Mouse (Mus musculus) hindbrain, postnatal 0 days (tissue): Measurements from ENCODE around the gene Ly6g6f. TPM values are rescaled to one million over a fixed set of nuclear protein-coding genes. Genes with fewer than 3 reads are reported as not detected.

Source experiments
- ATAC-seq: fragments of 200-750 bp; cut with Nextera tagmentation; 2 replicates; pipeline ENCODE4 v1.8.0; 2017; ENCODE audit warnings: mild to moderate bottlenecking, moderate TSS enrichment, moderate library complexity
- DNase-seq: peaks from one replicate; pipeline ENCODE4 v3.0.0-alpha.2; 2015; ENCODE audit warnings: low spot score
- H3K27ac ChIP-seq: fragments of 300-500 bp; sonication (generic); 2 replicates; pipeline ENCODE4 v1.5.1; 2014; ENCODE audit warnings: mild to moderate bottlenecking
- H3K27me3 ChIP-seq: fragments of 300-500 bp; sonication (generic); 2 replicates; pipeline ENCODE4 v1.6.1; 2014; ENCODE audit warnings: low read length, mixed read lengths; ENCODE audit not compliant: insufficient read depth
- H3K36me3 ChIP-seq: fragments of 300-500 bp; sonication (generic); 2 replicates; pipeline ENCODE4 v1.6.1; 2014; ENCODE audit warnings: low read length, mixed read lengths; ENCODE audit not compliant: insufficient read depth
- H3K4me1 ChIP-seq: fragments of 300-500 bp; sonication (generic); 2 replicates; pipeline ENCODE4 v1.6.1; 2014; ENCODE audit warnings: antibody characterized with exemption, low read length, mixed read lengths; ENCODE audit not compliant: insufficient read depth
- H3K4me2 ChIP-seq: fragments of 300-500 bp; sonication (generic); 2 replicates; pipeline ENCODE4 v1.6.1; 2014; ENCODE audit warnings: low read depth, mild to moderate bottlenecking, low read length, moderate library complexity, mixed read lengths
- H3K4me3 ChIP-seq: fragments of 300-500 bp; sonication (generic); 2 replicates; pipeline ENCODE4 v1.5.1; 2014; ENCODE audit warnings: low read length
- H3K9ac ChIP-seq: fragments of 300-500 bp; sonication (generic); replicated peaks from 2 replicates; pipeline ENCODE4 v1.6.1; 2014; ENCODE audit warnings: mild to moderate bottlenecking, low read length, moderate library complexity, mixed read lengths
- H3K9me3 ChIP-seq: fragments of 300-500 bp; sonication (generic); 2 replicates; pipeline ENCODE4 v1.6.1; 2016; ENCODE audit warnings: low read length, mixed read lengths
- CTCF ChIP-seq: IDR thresholded peaks from 2 replicates; pipeline ENCODE4 v1.5.1; 2016; ENCODE audit warnings: antibody characterized with exemption, control low read depth, low read depth
- WGBS: fragments of 180-500 bp; shearing (Covaris S2); extraction: QIAGEN DNeasy Blood & Tissue Kit; methylation state at CpG from one replicate; pipeline ENCODE4 v1.1.7; 2014; 5-methylcytosine and 5-hydroxymethylcytosine counted together
- polyA plus RNA-seq: library from polyadenylated mRNA; unstranded; fragments of >200 nt; fragmentation: Nextera tagmentation; extraction: Ambion mirVana; gene quantifications from 2 replicates; pipeline ENCODE4 v1.2.1, GENCODE M21; 2015
- total RNA-seq: library from RNA; depleted of rRNA; stranded (reverse); fragments of >200 nt; gene quantifications from 2 replicates; pipeline ENCODE4 v1.2.3, GENCODE M21; 2014

Ly6g6f gene
- total and polyA plus RNA-seq, 2 experiments from 2014 or later = not detected

DNA sequence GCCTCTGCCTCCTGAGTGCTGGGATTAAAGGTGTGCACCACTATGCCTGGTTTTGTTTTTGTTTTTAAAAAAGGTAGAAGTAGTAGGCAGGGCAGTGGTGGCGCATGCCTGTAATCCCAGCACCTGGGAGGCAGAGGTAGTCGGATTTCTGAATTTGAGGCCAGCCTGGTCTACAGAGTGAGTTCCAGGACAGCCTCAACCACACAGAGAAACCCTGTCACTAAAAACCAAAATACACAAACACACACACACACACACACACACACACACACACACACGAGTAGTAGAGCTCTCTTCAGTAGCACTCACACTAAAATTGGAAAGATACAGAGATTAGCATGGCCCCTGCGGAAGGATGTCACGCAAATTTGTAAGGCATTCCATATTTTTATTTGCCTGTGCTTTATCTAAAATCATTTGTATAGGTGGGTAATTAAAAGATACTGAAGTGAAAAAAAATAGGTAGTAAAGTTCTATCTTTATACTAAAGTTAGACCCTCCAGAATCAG is 36.4 kb downstream of the Ly6g6f start:
- Histone ChIP-seq H3K4me3 (no peak overlapping the region), H3K4me1 (0 out of 2 replicates have a peak, but pooled peaks cover 4% of the 10 kb centered on the region), H3K9me3 (no peaks in the 10 kb centered on the region), H3K27ac (peak overlapping the region; percentile 86; the same call in 1 of the 2 replicates), H3K9ac (no peak overlapping the region), H3K36me3 (no peaks in the 10 kb centered on the region), H3K4me2 (peak overlapping the region; percentile 67; the same call in 1 of the 2 replicates), H3K27me3 (no peaks in the 10 kb centered on the region)
- WGBS = 72% methylated on average over 5 of the region's 5 CpGs
- no peak for ATAC-seq
- no peak for DNase-seq
- TF ChIP-seq CTCF = no peak

DNA sequence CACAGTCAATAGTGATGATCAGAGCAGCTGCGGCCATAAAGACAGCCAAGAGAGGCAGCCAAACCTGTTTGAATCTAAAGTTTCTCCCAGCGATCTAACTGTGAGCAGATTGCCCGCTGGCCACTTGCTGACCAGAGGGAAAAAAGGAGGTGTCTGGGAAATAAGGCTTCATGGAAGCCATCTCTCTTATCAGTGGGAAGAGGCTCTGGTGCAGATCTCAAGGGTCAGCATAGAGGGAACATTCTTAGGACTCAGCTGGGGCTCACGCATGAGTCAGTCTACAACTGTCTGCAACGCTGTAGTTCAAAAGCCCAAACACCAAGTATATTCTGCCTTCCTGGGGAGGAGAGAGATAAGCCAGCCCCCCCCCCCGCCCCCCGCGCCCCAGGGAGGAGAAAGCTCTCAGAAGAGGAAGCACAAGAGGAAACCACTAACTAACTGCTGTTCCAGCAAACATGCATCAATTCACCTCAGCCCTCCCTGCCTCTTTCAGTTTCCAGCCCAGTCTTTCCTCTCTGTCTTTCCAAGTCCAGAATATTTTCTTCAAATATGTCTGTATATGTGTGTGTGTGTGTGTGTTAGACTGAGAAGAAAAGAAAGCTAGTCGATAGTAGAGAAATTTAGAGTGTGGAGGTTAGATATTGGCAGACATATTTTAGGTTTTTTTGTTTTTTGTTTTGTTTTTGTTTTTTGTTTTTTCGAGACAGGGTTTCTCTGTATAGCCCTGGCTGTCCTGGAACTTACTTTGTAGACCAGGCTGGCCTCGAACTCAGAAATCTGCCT is 37.1 kb downstream of the Ly6g6f start:
- peak overlapping the region; percentile 64; the same call in 1 of the 2 replicates for H3K27ac ChIP-seq
- TF ChIP-seq CTCF = no peak
- no peaks in the 10 kb centered on the region for H3K36me3 ChIP-seq
- no peak overlapping the region for H3K4me2 ChIP-seq
- ATAC-seq (no peak), DNase-seq (no peak)
- no peaks in the 10 kb centered on the region for H3K27me3 ChIP-seq
- H3K4me3 ChIP-seq = no peak overlapping the region
- H3K9me3 ChIP-seq = no peaks in the 10 kb centered on the region
- WGBS = 36% methylated on average over 10 of the region's 11 CpGs
- H3K4me1 ChIP-seq = 0 out of 2 replicates have a peak, but pooled peaks cover 4% of the 10 kb centered on the region
- H3K9ac ChIP-seq = no peak overlapping the region

DNA sequence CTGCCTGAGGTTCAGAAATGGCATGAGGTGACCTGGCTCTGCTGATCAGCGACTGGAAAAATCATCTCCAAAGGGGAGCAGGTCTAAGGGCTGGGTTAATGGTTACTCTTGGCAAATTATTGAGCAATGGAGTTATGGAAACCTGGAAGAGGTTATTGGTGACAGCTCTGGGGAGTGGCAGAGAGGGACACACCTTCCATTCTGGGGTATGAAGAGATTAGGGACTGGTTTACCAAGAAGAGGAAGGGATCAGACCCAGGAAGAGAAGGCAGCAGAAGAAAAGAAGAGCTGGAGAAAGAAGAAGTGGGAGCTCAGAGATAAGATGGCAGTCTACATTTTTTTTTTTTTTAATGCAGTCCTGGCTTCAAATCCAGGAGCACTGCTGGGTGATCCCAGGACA is 37.7 kb downstream of the Ly6g6f start:
- Histone ChIP-seq H3K36me3 (no peaks in the 10 kb centered on the region), H3K9me3 (no peaks in the 10 kb centered on the region), H3K27ac (peak overlapping the region; percentile 64; the same call in 1 of the 2 replicates), H3K4me1 (0 out of 2 replicates have a peak, but pooled peaks cover 4% of the 10 kb centered on the region), H3K9ac (no peak overlapping the region), H3K4me2 (no peak overlapping the region), H3K27me3 (no peaks in the 10 kb centered on the region), H3K4me3 (no peak overlapping the region)
- DNase-seq (no peak), ATAC-seq (no peak)
- WGBS = 58% methylated on average over 1 of the region's 1 CpGs
- TF ChIP-seq CTCF = no peak

DNA sequence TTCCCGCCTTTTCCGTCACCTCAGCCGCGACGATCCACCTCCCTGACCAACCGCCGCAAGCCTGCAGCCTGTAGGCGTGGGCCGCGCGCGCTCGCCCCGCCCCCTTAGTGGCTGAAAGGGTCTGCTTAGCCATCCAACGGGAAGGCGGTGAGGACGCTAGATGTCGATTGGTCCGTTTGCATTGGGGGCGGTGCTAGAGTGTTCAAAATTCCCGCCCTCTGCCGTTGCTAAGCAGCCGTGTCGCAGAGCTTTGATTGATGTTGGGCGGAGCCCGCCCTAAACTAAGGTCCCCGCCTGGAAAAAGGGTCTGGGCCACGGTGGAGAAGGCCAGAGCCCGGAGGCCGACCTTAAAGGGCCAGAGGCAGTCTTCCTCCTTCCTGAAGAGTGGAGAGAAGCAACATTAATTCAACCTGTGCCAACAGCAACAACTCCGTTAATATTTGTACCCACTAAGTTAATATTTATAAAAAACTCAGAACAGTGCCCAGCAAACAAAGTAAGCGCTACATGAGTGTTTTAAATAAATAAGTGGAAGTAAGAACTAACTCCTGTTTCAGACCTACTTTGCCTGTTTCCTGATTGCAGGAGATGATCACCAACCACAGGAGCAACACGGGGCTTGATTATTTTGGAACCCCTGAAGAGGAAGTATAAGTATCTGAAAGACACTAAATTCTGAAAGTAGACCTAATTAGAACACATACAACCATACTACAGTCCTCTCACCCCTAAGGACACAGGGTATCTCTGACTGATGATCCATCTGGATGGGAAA is 38.5 kb downstream of the Ly6g6f start, which contains the start of gene Msh5:
Gene Msh5 (minus strand): TSS at position 65 of the 775 bp plus-strand sequence.
- WGBS = 3% methylated on average over 32 of the region's 33 CpGs
- H3K27me3 ChIP-seq = no peaks in the 10 kb centered on the region
- 0 out of 2 replicates have a peak, but pooled peaks cover 4% of the 10 kb centered on the region for H3K4me1 ChIP-seq
- no peaks in the 10 kb centered on the region for H3K9me3 ChIP-seq
- peak; percentile 99 for DNase-seq
- H3K36me3 ChIP-seq = no peaks in the 10 kb centered on the region
- peak within 1 kb of the TSS; percentile 74 for H3K4me2 ChIP-seq
- ATAC-seq = peak; percentile 99
- H3K27ac ChIP-seq = peak within 1 kb of the TSS; percentile 51
- no peak for TF ChIP-seq CTCF
- peak within 1 kb of the TSS; percentile 53 for H3K4me3 ChIP-seq
- H3K9ac ChIP-seq = peak within 1 kb of the TSS; percentile 67

DNA sequence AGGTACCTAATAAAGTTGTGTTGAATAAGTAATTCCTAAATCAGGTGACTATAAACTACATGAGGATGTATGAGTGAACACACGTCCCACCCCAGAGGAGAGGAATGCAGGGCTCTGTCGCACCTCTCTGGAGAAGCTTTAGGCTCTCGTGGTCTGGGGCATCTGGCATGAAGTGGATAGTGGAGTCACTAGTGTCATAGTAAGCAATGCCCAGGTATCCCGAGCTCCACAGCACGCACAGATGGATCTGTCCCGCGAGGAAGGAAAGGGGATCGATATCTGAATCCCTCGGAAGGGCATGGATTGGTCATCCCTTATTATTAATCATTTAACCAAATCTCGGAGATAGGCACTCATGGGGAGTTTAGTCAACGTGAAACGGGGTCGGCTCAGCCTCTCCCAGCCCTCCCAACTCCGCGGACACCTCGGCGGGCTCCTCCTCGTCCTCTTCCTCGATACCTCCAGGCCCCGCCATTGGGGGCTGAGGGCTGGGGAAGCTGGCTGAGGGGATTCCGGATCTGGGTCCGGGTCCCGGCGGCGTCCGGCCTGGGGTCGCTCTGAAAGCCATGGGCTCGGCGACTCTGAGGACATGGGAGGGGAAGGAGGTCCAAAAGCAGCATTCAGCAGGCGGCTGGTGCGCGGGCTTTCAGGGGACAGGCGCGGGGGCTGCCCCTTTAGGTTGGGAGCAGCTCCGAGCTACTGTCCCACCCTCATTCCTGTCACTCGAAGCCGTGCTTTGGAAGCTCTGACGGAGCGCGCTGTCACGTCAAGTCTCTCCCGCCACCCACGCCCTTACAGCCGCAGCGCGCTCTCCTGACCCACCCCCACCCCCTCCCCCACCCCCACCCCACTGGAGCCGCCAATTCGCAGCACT is 39.4 kb downstream of the Ly6g6f start:
- Histone ChIP-seq H3K27ac (peak overlapping the region; percentile 51; the same call in 1 of the 2 replicates), H3K4me2 (peak overlapping the region; percentile 74), H3K36me3 (no peaks in the 10 kb centered on the region), H3K27me3 (no peaks in the 10 kb centered on the region), H3K9ac (peak overlapping the region; percentile 67), H3K4me1 (0 out of 2 replicates have a peak, but pooled peaks cover 4% of the 10 kb centered on the region), H3K4me3 (peak overlapping the region; percentile 53), H3K9me3 (no peaks in the 10 kb centered on the region)
- ATAC-seq (peak; percentile 81; the same call in 1 of the 2 replicates), DNase-seq (no peak)
- no peak for TF ChIP-seq CTCF
- 7% methylated on average over 41 of the region's 48 CpGs for WGBS
